Mouse (Mus musculus) stomach, embryonic 16.5 days (tissue): ENCODE data around the gene Vegfa. TPM values are rescaled to one million over a fixed set of nuclear protein-coding genes. Genes with fewer than 3 reads are reported as not detected.

Experiments used
- ATAC-seq: fragments of 200-750 bp; cut with Nextera tagmentation; 2 replicates; pipeline ENCODE4 v1.8.0; 2017; ENCODE audit warnings: moderate number of reproducible peaks, moderate TSS enrichment; ENCODE audit not compliant: insufficient read depth, low FRiP score
- H3K27ac ChIP-seq: fragments of 300-500 bp; sonication (generic); 2 replicates; pipeline ENCODE4 v1.5.1; 2014; ENCODE audit warnings: low read length
- H3K27me3 ChIP-seq: fragments of 300-500 bp; sonication (generic); 2 replicates; pipeline ENCODE4 v1.6.1; 2014; ENCODE audit warnings: low read length, control low read depth, mixed read lengths; ENCODE audit not compliant: control insufficient read depth, insufficient read depth
- H3K36me3 ChIP-seq: fragments of 300-500 bp; sonication (generic); 2 replicates; pipeline ENCODE4 v1.6.1; 2014; ENCODE audit warnings: low read length; ENCODE audit not compliant: control insufficient read depth, insufficient read depth
- H3K4me1 ChIP-seq: fragments of 300-500 bp; sonication (generic); 2 replicates; pipeline ENCODE4 v1.6.1; 2014; ENCODE audit warnings: low read length, control low read depth, mixed read lengths; ENCODE audit not compliant: control insufficient read depth, insufficient read depth
- H3K4me2 ChIP-seq: fragments of 300-500 bp; sonication (generic); 2 replicates; pipeline ENCODE4 v1.6.1; 2014; ENCODE audit warnings: low read depth, low read length, mixed read lengths
- H3K4me3 ChIP-seq: fragments of 300-500 bp; sonication (generic); replicated peaks from 2 replicates; pipeline ENCODE4 v1.5.1; 2014; ENCODE audit warnings: mild to moderate bottlenecking, low read length
- H3K9ac ChIP-seq: fragments of 300-500 bp; sonication (generic); 2 replicates; pipeline ENCODE4 v1.6.1; 2014; ENCODE audit warnings: low read length
- H3K9me3 ChIP-seq: fragments of 300-500 bp; sonication (generic); replicated peaks from 2 replicates; pipeline ENCODE4 v1.6.1; 2016; ENCODE audit warnings: low read length, control low read depth; ENCODE audit not compliant: control insufficient read depth
- WGBS: fragments of 180-500 bp; shearing (Covaris S2); extraction: QIAGEN DNeasy Blood & Tissue Kit; methylation state at CpG from one replicate; pipeline ENCODE4 v1.1.7; 2014; 5-methylcytosine and 5-hydroxymethylcytosine counted together
- polyA plus RNA-seq: library from polyadenylated mRNA; unstranded; fragments of >200 nt; fragmentation: Nextera tagmentation; extraction: Ambion mirVana; gene quantifications from 2 replicates; pipeline ENCODE4 v1.2.1, GENCODE M21; 2015

The Vegfa gene
- polyA plus RNA-seq, 1 experiment from 2014 or later = 3.9 TPM

DNA sequence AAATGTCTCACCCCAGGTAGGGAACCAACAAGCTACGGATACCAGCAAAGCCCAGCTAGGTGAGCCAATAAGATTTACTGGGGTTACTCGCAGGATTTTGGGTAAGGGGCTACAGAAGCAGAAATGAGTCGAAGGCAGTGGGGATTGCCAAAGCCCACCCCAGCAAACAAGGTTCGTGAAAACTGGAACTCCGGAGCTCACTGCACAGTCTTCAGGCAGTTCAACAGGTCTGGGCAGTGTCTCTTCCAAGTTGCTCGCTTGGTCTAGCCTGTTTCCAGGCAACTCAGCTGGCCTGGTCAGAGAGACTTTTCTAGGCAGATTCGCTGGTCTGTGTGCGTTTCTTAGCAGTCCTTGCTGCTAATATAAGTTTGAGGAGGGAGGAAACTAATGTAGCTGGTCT is 10.0 kb upstream of the Vegfa start:
- no peaks in the 10 kb centered on the region for H3K36me3 ChIP-seq
- no peak for ATAC-seq
- no peaks in the 10 kb centered on the region for H3K27me3 ChIP-seq
- no peak overlapping the region for H3K9ac ChIP-seq
- H3K9me3 ChIP-seq = no peaks in the 10 kb centered on the region
- H3K4me3 ChIP-seq = no peak overlapping the region
- H3K27ac ChIP-seq = no peak overlapping the region; the same call in 1 of the 2 replicates
- H3K4me2 ChIP-seq = no peak overlapping the region
- WGBS = 81% methylated on average over 8 of the region's 8 CpGs
- peaks cover 12% of the 10 kb centered on the region; the same call in 1 of the 2 replicates for H3K4me1 ChIP-seq

DNA sequence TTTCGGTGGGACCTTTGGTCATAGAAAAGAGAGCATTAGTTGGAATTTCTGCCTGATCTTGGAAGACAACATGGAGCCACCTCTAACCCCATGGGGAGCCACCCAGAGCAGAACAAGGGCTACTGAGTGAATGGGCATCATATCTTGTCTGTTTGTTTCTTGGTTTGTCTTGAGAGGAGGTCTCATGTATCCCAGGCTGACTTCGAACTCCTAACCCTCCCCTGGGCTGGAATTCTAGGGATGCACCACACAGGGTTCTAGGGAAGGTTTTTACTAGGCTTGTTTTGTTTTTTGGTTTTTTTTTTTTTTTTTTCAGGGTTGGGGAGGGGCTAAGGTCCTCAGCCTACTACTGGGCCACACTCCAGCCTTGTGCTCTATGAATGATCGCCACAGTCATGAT is 9.5 kb upstream of the Vegfa start:
- no peaks in the 10 kb centered on the region for H3K9me3 ChIP-seq
- H3K9ac ChIP-seq = no peak overlapping the region
- no peak for ATAC-seq
- H3K4me1 ChIP-seq = peaks cover 12% of the 10 kb centered on the region; the same call in 1 of the 2 replicates
- no peak overlapping the region for H3K27ac ChIP-seq
- WGBS = 81% methylated on average over 3 of the region's 3 CpGs
- no peaks in the 10 kb centered on the region for H3K36me3 ChIP-seq
- no peak overlapping the region for H3K4me2 ChIP-seq
- no peak overlapping the region for H3K4me3 ChIP-seq
- H3K27me3 ChIP-seq = no peaks in the 10 kb centered on the region

DNA sequence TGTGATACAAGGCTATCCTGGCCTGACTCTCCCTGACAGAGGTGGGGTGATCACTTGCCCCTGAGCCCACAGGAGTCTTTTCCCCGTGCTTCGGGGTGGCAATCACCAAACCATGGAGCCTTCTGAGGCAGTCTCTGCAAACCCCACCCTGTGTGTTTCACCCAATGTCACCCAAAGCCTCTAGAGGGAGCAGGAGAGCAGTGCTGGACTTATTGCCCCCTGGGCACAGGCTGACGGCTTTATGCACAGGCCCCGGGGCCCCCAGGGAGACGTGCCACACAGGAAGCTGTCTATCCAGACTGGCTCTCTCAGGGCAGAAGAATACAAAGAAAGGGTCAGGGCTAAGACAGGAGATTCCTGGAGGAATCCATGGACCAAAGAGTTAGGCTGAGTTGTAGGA is 9.1 kb upstream of the Vegfa start:
- Histone ChIP-seq H3K27me3 (no peaks in the 10 kb centered on the region), H3K36me3 (no peaks in the 10 kb centered on the region), H3K9ac (no peak overlapping the region), H3K4me2 (no peak overlapping the region), H3K4me1 (peaks cover 12% of the 10 kb centered on the region; the same call in 1 of the 2 replicates), H3K27ac (no peak overlapping the region), H3K9me3 (no peaks in the 10 kb centered on the region), H3K4me3 (no peak overlapping the region)
- 64% methylated on average over 5 of the region's 5 CpGs for WGBS
- ATAC-seq = no peak

DNA sequence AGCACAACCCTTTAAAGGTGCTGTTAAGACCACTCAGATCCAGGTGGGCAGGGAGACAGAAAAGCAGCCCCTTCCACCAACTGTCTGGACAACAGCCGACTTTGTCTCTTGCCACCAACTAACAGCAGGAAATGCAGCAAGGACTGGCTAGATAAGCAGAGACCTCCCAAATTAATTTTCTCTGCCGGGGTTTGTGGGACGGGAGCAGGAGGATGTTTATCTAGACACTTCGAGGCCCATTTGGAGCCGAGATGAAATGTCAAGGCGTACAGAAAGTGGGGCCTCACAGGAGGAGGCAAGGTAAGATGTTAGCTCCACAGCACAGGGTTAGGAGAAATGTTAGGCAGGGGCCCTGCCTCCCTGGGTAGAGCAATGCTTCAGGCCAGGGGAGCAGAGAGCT is 8.4 kb upstream of the Vegfa start:
- ATAC-seq = no peak
- Histone ChIP-seq H3K4me3 (no peak overlapping the region), H3K9me3 (no peaks in the 10 kb centered on the region), H3K4me2 (no peak overlapping the region), H3K27me3 (no peaks in the 10 kb centered on the region), H3K9ac (no peak overlapping the region), H3K4me1 (peaks cover 12% of the 10 kb centered on the region; the same call in 1 of the 2 replicates), H3K27ac (no peak overlapping the region), H3K36me3 (no peaks in the 10 kb centered on the region)
- 25% methylated on average over 6 of the region's 6 CpGs for WGBS

DNA sequence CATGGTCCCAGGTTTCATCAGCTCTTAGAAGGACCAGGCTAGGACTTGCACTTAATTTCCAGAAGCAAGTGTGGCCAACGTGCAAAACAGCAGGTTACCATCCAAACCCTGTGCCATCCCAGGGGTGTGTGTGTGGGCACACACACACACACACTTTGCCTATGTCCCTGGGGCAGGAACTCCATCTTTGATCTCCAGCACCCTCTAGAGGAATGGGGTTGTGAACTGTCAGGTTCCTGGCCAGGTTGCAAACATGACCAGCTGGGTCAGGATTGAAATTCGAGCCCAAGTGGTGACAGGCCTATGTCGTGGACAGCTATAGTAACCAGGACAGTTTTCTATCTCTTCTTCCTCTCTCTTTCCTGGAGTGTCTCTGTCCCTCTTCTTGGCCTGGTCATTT is 6.7 kb upstream of the Vegfa start:
- Histone ChIP-seq H3K27ac (no peak overlapping the region), H3K9me3 (no peaks in the 10 kb centered on the region), H3K4me2 (no peak overlapping the region), H3K27me3 (no peaks in the 10 kb centered on the region), H3K9ac (no peak overlapping the region), H3K4me1 (peaks cover 15% of the 10 kb centered on the region; the same call in 1 of the 2 replicates), H3K36me3 (no peaks in the 10 kb centered on the region), H3K4me3 (no peak overlapping the region)
- ATAC-seq = no peak
- 50% methylated on average over 3 of the region's 3 CpGs for WGBS

DNA sequence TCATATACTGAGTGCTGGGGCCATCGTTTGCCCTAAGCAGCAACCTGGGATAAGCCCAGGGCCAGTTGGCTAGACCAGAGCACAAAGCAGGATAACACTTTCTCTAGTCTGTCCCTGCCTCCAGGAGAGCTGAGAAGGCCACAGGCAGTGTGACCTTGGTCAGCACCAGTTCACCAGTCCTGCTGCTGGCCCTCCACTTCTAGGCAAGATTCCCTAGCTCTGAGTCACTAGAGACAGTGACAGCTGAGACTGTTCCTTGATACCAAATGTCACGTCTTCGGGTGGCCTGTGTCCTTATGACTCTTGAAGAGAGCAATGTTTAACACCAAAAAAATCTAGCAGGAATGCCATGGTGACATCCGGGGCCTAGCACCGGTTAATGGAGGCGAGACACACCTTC is 4.2 kb upstream of the Vegfa start:
- H3K9ac ChIP-seq = no peak overlapping the region
- no peak for ATAC-seq
- H3K4me1 ChIP-seq = peaks cover 22% of the 10 kb centered on the region
- H3K27ac ChIP-seq = no peak overlapping the region
- H3K4me2 ChIP-seq = no peak overlapping the region
- no peaks in the 10 kb centered on the region for H3K9me3 ChIP-seq
- 84% methylated on average over 6 of the region's 6 CpGs for WGBS
- H3K27me3 ChIP-seq = no peaks in the 10 kb centered on the region
- no peak overlapping the region for H3K4me3 ChIP-seq
- no peaks in the 10 kb centered on the region for H3K36me3 ChIP-seq

DNA sequence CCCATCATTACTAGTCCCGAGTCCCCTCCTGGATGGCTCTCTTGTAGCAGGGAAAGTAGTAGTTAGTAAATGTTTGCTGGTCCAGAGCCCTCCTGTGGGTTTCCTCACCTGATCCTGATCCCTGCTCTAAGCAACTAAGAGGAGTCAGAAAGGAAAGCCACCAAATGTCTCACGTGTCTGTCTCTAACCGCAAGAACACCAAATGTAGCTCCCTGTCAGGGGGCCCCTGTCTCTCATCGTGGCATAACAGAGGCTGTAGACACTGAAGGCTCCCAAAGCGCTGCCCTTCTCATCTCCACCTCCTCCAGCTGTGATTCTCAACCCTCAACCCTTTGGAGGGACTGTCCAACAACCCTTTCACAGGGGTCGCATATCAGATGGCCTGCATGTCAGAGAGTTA is 1.9 kb upstream of the Vegfa start:
- no peak overlapping the region for H3K4me2 ChIP-seq
- H3K27me3 ChIP-seq = no peaks in the 10 kb centered on the region
- H3K9ac ChIP-seq = no peak overlapping the region
- peaks cover 29% of the 10 kb centered on the region for H3K4me1 ChIP-seq
- H3K4me3 ChIP-seq = no peak overlapping the region
- H3K27ac ChIP-seq = no peak overlapping the region
- no peaks in the 10 kb centered on the region for H3K36me3 ChIP-seq
- H3K9me3 ChIP-seq = no peaks in the 10 kb centered on the region
- WGBS = 42% methylated on average over 6 of the region's 6 CpGs
- ATAC-seq = no peak

DNA sequence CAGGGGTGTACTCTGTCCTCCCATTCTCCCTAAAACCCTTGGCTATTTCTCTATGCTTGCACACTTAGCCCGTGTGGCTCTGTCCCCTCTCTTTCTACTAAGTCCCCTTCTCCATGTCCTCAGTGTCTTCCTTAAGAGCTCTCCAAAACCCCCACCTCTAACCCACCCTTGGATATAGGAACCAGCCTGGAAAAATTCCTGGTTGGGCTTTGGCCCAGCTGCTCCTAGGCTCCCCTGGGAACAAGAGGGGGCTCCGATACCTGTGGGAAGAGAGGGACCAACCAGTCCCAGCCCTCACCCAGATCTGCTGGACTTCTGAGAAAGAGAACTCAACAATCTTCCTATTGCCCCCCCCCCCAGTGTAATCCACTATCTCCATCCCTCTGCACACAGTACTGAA is 1.4 kb upstream of the Vegfa start:
- Histone ChIP-seq H3K36me3 (no peaks in the 10 kb centered on the region), H3K9ac (peak overlapping the region; percentile 4; the same call in 1 of the 2 replicates), H3K27me3 (no peaks in the 10 kb centered on the region), H3K9me3 (no peaks in the 10 kb centered on the region), H3K27ac (peak overlapping the region; percentile 48; the same call in 1 of the 2 replicates), H3K4me2 (0 out of 2 replicates have a peak overlapping the region, but pooled peaks have one; percentile 91), H3K4me3 (no peak overlapping the region), H3K4me1 (peaks cover 34% of the 10 kb centered on the region)
- WGBS = 26% methylated on average over 2 of the region's 2 CpGs
- no peak for ATAC-seq

DNA sequence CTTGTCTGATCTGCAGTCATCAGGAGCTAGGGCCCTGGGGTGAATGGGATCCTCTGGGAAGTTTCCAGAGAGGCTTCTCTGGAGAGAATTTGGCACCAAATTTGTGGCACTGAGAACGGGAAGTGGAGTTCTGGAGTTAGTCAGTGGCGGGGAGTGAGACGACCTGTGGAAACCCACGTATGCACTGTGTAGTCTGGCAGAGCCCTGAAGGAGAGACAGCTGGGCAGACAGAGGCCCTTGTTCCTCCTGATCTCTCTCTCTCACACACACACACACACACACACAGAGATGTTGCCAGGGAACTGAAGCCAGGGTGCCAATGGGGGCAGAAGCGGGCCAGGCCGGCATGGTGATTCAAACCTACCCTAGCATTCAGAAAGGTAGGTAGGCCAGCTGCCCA is 953 bp upstream of the Vegfa start:
- Histone ChIP-seq H3K36me3 (no peaks in the 10 kb centered on the region), H3K27me3 (no peaks in the 10 kb centered on the region), H3K4me1 (peaks cover 35% of the 10 kb centered on the region), H3K4me2 (peak overlapping the region; percentile 91), H3K9me3 (no peaks in the 10 kb centered on the region), H3K27ac (peak overlapping the region; percentile 48; the same call in 1 of the 2 replicates), H3K4me3 (no peak overlapping the region; the same call in 1 of the 2 replicates), H3K9ac (peak overlapping the region; percentile 4)
- no peak for ATAC-seq
- WGBS = 43% methylated on average over 6 of the region's 6 CpGs
